Mouse (Mus musculus): ENCODE measurements around the gene Krtap28-13.

DNA sequence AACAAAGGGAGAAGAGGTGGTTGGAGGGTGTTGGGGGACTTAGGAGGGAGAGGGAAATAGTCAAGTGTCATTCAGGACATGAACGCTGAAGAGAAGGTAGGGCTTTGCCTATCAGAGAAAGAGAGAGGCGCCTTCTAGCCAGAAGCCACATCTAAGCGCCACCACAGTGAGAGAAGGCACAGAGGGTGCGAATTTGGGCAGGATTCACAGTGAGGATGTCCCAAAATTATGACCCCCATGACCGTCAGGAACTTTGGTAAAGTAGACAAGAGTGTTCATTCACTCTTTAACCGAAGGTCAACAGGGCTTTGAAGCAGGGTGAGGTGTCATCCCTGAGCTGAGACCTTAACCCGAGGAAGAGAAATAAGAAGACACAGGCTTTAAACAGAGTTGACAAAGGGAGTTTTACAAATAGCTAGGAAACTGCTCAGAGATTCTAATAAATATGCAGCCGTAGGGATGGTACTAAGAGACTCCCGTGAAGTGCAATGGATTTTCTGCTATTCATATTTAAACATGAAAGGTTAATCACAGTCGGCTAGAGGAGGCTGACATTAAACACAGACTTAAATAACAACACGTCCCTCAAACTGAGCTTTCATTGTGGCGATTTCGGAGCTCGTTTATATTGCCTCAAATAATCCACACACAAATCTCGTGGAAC is 14.9 kb downstream of the Krtap28-13 start:
- TF ChIP-seq POLR2A (IDR thresholded peaks at IDR 0.05; ENCODE audit: borderline replicate concordance, control insufficient read depth, low read depth, low read length), result no peak
- TF ChIP-seq CTCF (IDR thresholded peaks at IDR 0.05; ENCODE audit: control insufficient read depth, insufficient read depth, low read length), result no peak
